Mouse (Mus musculus) T-cell, adult 2 months (primary cell): Measurements from ENCODE around the gene Gm17364.
"Not testable (repeated sequence)": the region's sequence is repeated elsewhere in the genome, so short reads cannot be mapped to it uniquely, and the experiment has no call there.

Experiments
- DNase-seq: peaks from one replicate; pipeline ENCODE4 v3.0.0; 2022; ENCODE audit warnings: low spot score

Gm17364 gene

DNA sequence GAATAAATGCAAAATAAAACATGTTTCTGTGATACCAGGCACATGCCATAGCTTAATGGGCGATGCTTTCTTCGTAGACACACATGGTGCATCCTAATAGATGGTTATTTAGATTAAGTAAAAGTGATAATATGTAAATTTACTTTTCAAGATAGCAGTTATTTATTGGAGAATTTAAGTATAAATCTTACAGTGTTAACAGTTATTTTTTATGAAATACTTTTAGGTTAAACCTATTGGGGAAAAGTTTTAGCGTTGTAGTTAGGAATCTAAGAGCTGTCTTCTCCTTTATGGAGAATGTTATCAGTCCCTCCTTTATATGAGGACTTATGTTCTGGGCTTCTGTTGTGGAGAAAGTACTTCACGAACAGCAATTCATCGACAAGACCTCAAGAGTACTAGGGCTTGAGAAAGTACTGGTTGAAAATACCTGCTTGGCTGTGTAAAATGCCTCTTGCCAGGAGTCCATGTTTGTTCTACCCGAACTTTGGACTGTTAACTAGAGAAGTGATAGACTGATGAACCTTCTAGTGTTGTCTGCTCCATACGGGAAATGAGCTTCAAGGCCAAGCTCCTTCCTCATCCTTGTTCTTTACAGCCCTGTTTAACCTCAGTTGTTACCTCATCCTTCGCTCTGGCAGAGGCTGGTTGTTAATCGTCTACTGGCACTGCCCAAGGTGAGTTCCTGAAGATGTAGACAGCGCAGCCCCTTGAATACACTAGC is at the start of gene Gm17364:
Gene Gm17364, minus strand, starts transcription at position 51 of the 724 bp plus-strand sequence.
- no peak for DNase-seq

DNA sequence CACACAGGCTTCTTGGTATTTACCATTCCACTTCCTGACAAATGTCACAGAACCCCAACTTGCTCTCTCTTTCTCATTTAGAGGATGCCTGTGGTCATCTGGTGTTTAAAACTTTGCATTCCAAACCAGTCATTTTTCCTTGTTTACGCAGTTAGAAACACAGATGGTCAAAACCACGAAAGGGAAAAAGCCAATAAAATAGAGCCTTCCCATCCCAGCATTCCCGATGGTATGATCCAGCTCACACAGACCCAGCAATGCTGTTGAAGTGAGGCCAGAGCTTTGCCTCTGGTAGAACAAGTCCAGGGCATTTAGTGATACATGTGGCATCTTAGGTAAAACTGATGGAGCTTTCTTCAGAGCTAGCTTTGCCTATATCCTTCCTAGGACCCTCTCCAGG is 47.7 kb upstream of the Gm17364 start:
- DNase-seq = no peak

DNA sequence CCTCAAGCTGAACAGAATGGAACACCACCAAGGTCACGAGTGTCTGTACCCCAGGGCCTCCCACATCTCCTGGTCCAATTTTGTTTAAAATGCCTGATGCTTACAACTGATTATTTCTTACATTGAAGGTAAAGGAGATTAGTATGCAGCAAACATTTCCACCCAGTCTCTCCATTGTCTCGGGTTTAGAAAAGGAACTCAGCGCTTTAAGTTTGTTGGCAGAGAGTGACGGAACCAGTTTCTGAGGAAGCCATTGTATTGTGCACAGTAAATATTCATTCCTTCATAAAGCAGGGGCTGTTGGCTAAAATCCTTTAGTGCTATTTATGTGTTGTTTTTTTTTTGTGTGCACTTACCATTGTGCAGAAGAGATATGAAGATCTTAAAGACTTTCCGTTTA is 47.0 kb upstream of the Gm17364 start:
- DNase-seq = no peak

DNA sequence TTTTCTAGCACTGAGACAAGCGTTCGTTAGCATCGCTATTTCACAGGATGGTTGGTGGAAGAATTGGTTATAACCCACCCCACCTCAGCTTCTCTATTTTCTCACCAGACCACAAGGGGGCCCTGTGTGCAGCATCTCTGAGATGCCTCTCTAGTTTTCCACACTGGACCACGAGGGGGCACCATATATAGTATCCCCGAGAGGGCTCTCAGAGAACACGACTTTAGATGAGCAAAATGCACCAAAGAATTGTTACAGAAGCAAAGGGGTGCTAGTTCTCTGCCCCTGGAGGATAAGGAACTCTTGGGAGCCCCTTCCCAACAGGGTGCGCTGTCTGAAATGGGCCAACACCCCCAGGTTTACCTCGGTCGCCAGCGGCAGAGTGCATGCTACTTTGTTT is 28.9 kb upstream of the Gm17364 start:
- DNase-seq = peak; percentile 78

DNA sequence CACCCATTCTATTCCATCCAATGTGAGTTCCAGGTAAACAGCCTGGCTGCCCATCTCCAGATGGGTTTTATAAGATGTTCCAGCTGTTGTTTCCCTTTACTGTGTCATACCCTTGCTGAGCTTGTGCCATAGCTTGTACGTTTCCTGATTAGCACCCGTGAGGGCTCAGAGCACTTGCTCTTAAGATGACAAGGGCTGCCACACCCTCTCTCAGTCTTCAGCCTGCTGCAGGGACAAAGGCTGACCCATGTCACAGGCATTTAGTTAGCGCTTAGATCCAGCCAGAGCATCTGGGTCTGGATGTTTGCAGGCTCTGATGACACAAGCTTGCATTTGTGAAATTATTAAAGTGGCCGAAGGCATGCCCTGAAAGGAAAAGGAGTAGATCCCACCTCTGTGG is 26.3 kb upstream of the Gm17364 start:
- no peak for DNase-seq

DNA sequence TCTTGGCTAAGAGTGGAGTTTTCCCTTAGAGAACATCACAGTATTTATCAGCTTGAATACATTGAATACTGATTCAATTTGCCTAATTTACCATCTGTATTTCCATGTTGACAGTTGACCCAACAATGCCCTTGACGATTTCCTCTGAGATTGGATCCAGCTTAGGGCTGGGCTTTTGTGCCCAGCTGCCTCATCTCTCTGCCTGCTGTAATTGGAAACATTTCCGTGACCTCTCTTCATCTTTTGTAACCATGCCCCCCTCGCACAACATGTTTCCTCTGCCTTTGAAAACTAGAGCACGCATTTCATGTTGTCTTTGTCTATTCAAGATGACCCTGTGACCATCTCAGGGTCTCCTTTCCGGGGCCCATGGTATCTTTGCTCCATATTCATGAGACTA is 25.2 kb upstream of the Gm17364 start:
- no peak for DNase-seq

DNA sequence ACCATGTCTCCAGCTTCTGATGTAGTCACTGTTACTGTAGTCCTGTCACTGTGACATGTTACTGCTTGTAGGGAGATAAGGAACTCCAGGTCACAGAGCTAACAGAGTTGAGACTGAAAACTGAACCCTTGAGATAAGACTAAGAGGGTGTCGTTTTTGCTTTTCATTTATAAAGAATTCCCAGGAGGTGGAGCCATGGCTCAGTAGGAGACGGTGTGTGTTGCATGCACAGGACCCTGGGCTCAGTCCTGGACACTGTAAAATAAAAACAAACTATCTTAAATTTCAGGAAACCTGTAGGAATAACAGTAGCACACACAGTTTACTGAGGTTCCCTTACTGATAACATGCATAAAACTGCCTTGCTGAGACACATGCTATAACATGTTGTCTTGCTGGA is 24.8 kb upstream of the Gm17364 start:
- DNase-seq = no peak

DNA sequence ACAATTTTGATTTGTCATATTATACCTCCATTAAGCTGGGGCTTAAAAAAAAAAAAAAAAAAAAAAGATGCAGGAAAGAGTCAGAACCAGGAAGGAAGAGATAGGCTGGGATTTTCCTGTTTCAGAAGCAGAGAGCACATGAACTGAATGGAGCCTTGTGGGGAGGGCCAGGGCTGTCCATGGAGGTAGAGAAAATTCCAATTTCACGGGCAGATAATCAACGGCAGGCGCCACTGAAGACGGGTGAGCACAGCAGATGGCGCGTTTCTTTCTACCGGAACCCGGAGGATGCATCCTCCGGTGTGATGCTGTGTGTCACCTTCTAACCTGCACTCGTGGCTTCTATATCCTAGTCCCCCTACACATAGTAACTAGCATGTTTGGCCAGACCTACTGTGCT is 22.6 kb upstream of the Gm17364 start:
- DNase-seq = no peak

DNA sequence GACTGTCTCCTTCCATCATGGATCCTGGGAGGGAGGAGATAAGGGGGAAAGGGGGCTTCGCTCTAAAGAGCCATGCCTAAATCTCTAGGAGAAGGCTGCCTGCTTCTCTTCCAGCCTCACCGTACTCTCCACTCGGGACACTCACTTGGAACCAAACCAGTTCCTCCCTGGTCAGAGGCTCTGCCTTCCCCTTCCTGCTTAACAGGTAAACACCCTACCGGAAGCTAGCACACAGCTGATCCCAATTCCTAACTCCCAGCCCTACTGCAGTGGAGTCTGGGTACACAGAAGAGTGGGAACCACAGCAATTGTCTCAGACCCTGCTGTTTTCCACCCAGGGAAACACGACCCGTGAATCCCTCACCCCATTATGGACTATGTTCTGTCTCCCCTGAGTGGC is 22.1 kb upstream of the Gm17364 start:
- no peak for DNase-seq

DNA sequence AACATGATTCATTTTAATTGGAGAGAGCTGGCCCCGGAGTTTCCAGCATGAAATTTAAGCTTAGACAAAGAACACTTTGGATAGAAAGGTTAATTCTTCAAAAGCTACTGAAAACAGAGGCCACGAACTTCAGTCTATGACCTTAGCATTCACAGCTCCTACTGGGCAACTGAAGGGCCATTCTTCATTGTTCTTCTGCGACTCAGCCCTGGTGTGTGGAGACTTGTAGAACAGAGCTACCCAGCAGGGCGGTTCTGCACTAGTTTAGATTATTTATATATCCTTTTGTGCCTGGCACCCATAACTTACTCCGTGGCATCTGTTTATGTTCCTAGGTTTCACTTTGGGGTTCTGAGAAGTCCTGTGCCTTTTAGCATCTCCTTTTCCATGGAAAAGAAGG is 19.8 kb upstream of the Gm17364 start:
- no peak for DNase-seq

DNA sequence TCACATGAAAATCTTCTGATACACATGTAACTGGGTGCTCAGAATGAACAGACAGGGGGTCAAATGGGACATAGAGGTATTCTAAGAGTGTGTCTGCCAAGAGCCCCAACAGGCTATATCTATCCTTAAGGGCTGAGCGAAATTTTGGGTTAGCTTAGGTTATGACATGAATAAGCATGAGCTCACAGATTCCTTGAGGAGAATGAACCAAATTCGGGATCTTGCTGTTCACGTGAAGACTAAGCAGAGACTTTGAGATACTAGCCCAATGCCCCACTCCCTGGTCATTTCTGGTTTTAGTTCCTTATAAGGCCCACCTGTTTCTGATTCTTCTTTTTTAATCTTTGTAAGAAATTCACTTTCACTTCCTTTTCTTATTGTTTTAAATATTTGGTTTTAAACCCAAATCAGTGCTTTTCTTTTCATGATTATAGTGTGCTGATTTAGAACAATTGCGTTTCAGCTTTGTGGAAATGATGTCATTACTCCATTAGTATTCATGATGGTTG is 17.7 kb upstream of the Gm17364 start:
- DNase-seq = no peak

DNA sequence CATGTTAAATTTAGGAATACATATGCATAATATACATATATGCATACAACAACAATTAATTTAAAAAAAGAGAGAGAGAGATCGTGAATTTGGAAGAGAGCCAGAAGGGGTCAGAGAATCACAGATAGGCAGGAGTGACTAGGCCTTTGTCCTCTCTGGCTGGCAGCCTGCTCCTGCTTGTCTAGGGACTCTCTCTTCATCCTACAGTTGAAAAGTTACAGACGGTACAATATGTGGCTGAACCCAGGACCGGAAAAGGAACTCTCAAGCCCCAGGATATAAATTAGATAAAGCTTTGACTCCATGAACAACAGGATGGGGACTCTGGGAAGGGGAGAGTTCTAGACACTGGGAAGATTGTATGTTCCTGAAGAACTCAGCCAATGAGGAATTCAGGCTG is 12.5 kb upstream of the Gm17364 start:
- DNase-seq = no peak

DNA sequence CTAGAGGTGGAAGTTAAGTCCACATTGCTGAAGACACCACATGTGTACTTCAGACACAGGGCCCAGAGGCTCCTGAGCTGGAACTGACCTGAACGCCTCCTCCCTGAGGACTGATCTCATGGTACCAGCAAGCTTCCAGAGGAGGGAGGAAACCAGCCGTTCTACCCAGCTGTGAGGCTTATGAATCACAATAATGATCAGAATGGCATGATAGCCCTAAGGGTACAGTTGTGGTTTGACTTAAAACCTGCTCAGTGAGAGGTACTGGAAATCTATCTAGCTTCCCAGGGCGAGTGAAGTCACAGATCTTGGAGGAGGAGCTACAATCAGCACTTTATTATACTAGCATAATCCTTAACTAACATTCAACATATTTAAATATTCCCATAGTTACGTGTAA is 11.7 kb upstream of the Gm17364 start:
- DNase-seq = no peak

DNA sequence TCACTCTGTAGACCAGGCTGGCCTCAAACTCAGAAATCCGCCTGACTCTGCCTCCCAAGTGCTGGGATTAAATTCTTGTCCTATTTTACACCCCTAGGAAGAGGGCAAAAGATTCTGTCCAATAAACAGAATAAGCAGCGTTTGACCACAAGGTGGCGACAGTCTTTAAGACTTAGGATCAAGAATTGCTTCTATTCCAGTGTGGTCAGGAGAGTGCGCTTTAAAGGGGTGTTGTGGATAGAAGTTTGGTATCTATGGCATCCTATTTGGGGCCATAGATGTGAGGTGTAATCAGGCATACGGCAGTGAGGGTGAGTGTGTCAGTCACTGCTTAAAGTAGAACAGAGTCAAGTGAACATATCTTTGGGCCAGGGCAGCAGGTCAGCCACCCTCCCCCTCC is 9.5 kb upstream of the Gm17364 start:
- DNase-seq = peak; percentile 50

DNA sequence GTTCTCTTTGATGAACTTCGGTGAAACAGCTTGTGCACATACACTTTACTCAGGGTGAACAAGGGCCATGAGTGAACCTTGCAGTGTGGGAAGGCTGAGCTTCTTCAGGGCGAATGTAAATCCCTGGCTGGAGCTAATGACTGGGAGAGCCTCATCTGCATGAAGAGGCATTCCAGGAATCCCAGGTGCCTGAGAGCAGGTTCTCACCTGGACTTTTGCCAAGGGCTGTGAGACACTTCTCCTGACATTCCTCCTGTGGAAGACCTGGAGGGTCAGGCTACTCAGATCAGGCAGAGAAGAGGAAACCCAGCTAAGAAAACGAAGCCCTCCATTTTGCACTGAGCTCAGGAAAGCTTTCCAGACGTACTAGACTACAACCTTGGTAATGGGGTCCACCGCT is 6.9 kb upstream of the Gm17364 start:
- no peak for DNase-seq

DNA sequence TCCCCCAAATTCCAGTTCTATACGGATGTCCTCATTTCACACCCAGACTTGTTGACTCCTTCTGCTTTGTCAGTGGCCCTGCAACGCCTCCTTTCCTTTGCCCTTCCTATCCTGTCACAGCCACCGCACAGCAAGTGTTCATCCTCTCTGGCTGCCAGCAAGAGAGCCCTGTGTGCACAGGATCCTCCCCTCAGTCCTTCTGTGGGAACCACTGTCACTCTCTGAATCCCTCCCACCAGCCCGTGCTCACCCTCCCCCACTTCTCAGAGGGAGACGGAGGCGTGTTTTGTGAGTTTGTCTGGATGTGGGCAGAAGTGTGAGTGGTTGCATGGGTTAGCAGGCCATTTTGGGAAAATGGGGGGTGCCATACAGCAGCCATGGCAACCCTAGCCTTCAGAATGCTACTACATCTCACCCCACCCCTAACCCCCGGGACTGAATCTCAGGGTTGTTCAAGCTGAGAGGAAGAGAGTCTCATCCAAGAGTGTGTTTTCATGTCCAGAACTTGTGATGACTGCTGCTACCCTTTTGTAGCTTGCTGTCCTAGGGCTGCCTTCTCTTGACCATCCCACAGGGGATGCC is 5.9 kb downstream of the Gm17364 start:
- DNase-seq = no peak

DNA sequence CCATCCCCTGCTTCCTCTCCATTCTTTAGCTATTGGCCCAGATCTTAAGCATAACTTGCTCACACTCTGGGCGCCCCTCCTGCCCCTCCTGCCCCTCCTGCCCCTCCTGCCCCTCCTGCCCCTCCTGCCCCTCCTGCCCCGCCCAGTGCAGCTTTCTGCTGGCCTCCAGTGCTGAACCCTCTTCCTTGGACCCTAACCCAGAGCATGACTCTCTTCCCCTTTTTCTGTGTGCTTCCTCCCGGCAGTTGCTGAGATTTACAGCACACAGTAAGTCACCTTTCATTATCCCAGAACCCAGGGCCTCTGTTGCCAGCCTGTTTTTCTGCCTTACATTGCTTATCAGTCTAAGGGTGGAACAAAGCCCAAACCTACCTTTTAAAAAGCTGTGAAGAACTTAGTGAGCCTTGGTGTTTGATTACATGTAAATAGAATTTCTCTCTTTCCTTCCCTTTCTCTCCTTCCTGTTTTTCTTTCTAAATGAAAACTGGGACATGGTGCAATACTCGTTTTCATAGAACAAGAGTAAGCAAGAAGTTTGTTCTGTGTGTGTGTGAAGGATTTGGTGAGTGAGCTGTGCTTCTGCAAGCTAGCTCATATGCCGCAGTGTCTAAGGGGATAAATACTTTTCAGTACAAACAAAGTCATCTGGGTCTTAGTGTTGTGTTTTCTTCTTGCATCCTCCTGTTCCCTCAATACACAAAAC is 10.3 kb downstream of the Gm17364 start:
- no peak for DNase-seq

DNA sequence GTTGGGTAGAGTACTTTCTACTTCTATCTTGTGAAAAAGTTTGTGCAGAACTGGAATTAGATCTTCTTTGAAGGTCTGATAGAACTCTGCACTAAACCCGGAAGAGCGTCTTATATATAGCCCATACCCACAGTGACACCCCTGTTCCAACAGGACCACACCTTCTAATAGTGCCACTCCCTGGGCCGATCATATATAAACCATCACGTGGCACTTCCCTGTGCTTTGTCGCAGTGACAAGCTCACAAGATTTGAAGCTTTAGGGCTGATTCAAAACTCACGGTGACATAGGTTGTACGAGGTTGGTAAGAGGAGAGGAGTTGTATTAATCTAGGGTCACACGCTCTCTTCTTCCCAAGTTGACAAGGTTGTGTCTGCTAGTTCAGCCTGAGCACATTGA is 12.2 kb downstream of the Gm17364 start:
- not testable (repeated sequence) for DNase-seq

DNA sequence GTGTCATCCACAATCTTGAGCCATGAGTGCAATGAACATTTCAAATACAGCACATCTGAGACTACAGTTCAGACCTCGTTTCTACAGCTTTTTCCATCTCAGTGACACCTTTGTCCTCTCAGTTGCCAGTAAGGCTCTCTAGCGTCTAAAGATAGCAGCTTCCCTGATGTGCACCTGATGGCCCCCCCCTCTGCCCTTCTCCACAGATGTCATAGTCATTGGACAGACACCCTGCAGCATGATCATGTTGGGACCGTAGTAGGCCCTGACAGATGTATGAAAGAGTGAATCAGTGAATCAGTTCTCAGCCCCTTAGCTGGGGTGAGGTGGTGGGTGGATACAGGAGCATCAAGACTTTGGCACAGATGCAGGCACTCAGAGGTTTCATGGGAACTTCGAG is 15.9 kb downstream of the Gm17364 start:
- no peak for DNase-seq

DNA sequence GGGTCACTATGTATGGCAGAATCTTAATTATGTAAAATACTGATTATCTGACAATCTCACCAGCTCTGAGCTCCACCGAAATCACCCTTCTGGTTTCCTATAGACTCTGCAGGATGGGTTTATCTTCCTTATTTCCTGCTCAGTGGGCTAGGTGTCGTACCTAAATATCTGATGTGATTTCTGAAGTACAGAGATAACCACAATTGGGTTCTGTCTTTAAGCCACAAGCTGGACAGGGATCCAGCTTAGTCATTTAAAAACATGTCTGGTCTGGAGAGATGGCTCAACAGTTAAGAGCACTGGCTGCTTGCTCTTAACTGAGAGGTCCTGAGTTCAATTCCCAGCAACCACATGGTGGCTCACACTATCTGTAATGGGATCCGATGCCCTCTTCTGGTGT is 16.8 kb downstream of the Gm17364 start:
- DNase-seq = no peak

DNA sequence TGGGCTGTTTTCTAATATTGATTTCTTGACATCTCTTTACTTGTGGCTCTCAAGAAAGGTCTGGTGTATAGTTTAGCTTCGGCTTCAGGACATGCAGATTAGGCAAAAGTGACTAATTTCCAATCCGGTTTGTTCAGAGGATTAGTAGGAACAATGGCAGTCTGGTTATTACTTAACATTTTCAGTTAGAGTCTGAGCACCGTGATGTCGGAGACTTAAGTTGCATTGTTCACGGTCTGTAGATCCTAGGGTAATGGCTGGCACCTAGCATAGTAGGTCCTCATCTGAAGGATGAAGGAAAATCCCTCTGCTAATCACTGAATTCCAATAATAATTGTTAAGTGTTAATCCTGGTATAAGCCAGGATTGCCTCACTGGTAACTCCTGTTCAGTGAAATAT is 17.7 kb downstream of the Gm17364 start:
- no peak for DNase-seq

DNA sequence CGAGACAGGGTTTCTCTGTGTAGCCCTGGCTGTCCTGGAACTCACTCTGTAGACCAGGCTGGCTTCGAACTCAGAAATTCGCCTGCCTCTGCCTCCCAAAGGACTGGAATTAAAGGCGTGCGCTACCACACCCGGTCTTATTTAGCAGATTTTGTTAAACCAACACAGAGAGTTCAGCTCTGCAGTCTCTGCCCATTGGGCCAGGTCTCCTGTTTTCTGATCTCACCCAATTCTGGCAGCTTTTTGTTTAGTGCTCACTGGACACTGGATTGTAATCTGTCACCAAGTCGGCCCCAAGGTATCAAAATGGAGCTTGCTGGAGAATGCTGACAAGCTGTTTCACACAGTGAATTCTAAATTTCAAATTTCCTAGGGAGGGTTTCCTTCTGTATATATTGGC is 21.0 kb downstream of the Gm17364 start:
- DNase-seq = no peak

DNA sequence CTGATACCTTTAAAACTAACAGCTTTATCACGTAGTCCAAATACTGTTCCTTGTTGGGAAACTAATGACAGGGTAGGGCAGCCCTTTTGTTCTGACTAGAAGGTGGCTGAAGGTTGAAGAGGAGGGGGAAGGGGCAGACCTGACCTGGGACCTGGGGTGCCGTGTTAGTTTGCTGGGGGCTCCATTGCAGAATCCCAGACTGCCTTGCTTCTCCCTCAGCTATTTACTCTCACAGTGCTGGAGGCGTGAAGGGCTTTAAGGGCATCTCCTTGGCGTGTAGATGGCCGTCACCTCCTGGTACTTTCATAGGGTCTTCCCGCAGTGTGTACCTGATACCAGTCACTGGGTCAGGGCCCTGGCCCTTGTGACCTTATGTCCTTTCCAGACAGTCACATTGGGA is 21.6 kb downstream of the Gm17364 start:
- DNase-seq = no peak
